Mouse (Mus musculus) brain, embryonic 14.5 days (tissue): ENCODE results near the gene Ldlrad3.

Experiments
- CTCF ChIP-seq: fragments of 200-500 bp; IDR thresholded peaks from 2 replicates; pipeline ENCODE4 v1.5.1; 2012; ENCODE audit warnings: inconsistent platforms, mild to moderate bottlenecking, moderate library complexity, borderline replicate concordance; ENCODE audit not compliant: insufficient read depth, insufficient read length; ENCODE audit errors: extremely low read depth
- POLR2A ChIP-seq: fragments of 200-500 bp; IDR thresholded peaks from 2 replicates; pipeline ENCODE4 v1.6.1; 2012; ENCODE audit warnings: mild to moderate bottlenecking, inconsistent platforms, borderline replicate concordance; ENCODE audit not compliant: poor library complexity, insufficient read depth, insufficient read length, severe bottlenecking; ENCODE audit errors: extremely low read depth

DNA sequence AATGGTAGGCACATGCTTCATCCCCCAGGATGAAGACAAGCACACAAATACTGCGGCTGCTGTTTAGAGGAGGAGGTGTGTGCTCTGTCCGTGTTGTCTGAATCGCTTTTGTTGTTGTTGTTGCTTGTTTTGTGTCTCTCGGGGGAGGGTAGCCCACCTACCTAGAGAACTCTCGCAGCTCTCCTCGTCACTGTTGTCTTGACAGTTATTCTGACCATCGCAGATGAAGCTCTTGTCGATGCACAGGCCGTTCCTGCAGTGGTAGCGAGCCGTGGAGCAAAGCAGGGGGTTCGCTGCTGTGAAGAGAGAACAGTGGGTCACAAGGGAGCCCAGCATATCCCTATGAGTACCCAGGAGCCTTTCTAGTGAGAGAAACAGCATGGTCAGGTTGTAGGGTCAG is 128.4 kb downstream of the Ldlrad3 start:
- TF ChIP-seq CTCF: no peak
- TF ChIP-seq POLR2A: no peak
